Mouse (Mus musculus): Measurements from ENCODE around the gene 5730409E04Rik.

5730409E04Rik gene

DNA sequence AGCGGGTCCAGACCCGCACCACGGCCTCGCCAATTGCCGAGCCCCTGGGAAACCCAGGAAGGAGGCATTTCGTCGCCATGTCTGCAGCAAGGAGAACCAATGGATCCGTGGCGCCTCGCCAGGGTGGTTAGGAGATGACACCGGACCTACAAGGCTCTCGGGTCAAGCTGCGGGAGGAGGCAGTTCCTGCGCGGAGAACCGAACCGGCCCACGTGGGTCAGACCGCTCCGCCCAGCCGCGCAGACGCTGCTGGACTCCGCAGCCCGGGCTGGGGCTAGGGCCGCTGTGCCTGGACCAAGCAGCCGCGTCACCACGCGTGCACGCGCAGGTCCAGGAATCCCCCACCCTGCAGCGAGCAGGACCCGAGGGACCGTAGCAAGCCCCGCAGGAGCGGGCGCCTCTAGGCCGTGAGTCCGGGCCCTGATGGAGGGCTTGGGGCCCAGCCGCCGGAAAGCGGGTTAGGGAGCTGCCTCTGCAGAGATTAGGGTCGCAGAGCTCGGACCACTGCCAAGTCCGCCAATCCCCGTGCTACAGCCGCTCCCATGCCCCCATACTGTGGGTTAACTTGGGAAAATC lies at the start of gene 5730409E04Rik:
Gene 5730409E04Rik, plus strand, starts transcription at position 213 of the 576 bp plus-strand sequence.
- peak; percentile 84 for DNase-seq

GRCm38 (mm10) chr4:126563798-126564197 lies 45.8 kb upstream of the 5730409E04Rik start:
- DNase-seq: no peak

- DNase-seq: peak; percentile 30
Measured at GRCm38 (mm10) chr4:126567243-126567642, 42.4 kb upstream of the 5730409E04Rik start.

GRCm38 (mm10) chr4:126569783-126570182 lies 39.8 kb upstream of the 5730409E04Rik start:
- no peak for DNase-seq

- no peak for DNase-seq
Measured at GRCm38 (mm10) chr4:126576281-126576680, 33.3 kb upstream of the 5730409E04Rik start.

DNA sequence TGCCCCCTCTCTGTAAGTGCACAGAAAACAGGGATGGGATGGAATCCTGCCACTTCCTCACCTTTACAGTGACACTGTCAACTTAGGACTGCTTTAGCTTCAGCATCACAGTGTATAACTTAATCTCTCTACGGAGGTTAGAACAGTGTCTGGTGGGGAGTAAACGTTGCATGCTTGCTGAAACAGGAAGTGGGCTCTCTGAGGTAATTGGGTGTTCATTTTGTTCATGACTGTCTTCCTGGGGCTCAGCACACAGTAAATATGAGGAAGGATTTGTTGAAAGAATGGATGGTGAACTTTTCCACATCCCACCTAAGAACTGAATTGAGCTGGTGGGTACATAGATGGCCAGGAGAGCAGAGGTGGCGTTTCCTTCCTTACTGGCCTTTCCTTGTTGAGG lies 31.7 kb upstream of the 5730409E04Rik start:
- no peak for DNase-seq

DNA sequence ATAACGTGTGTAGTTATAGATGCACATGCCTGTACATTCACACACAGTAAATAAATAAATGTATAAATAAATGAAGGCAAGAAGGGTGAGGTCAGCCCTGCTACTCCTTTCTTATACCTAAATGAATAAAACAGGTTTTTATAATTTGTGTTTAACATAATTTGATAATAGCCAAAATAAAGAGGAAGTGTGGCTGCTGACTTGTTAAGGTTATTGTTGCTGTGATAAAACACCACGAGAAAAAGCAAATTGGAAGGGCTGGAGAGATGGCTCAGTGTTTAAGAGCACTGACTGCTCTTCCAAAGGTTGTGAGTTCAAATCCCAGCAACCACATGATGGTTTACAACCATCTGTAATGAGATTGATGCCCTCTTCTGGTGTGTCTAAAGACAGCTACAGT lies 30.5 kb upstream of the 5730409E04Rik start:
- DNase-seq: no peak

DNA sequence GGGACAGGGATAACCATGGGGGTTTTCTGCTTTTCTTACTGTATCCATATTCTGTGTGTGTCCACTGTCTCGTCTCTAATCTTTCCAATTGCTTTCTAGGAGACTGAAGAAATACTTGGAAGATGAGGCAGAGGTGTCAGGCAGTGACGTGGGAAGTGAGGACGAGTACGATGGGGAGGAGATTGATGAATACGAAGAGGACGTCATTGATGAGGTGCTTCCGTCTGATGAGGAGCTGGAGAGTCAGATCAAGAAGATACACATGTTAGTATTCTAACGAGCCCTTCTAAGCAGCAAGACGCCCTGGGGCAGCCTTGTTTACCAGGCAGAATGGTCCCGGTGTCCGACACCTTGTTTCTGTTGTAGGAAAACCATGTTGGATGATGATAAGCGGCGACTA lies 23.9 kb upstream of the 5730409E04Rik start:
- no peak for DNase-seq

GRCm38 (mm10) chr4:126592039-126592438 lies 17.6 kb upstream of the 5730409E04Rik start:
- DNase-seq: no peak

- DNase-seq: peak; percentile 56
Measured at GRCm38 (mm10) chr4:126599971-126600754, 9.5 kb upstream of the 5730409E04Rik start.

GRCm38 (mm10) chr4:126601597-126602444 lies 7.8 kb upstream of the 5730409E04Rik start:
- DNase-seq: peak; percentile 68

DNA sequence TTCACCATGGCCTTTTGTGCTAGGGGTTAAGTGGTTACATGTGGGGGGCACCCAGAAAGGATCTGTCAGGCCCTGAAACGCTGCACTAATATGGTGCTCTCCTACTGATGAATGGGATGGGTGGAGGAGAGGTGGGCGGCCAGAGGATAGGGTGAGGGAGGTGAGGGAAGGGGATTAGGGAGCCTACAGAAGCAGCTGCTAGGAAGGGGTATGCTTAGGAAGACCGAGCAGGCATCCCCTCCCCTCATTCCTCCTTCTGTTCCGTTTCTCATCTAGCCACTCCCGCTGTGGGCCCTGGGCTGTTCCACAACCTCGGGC lies 7.2 kb upstream of the 5730409E04Rik start:
- DNase-seq: no peak

GRCm38 (mm10) chr4:126604141-126604540 lies 5.5 kb upstream of the 5730409E04Rik start:
- no peak for DNase-seq

- DNase-seq: no peak
Measured at GRCm38 (mm10) chr4:126605751-126606150, 3.9 kb upstream of the 5730409E04Rik start.

- DNase-seq: no peak
Measured at GRCm38 (mm10) chr4:126611991-126612390, 2.4 kb downstream of the 5730409E04Rik start.

DNA sequence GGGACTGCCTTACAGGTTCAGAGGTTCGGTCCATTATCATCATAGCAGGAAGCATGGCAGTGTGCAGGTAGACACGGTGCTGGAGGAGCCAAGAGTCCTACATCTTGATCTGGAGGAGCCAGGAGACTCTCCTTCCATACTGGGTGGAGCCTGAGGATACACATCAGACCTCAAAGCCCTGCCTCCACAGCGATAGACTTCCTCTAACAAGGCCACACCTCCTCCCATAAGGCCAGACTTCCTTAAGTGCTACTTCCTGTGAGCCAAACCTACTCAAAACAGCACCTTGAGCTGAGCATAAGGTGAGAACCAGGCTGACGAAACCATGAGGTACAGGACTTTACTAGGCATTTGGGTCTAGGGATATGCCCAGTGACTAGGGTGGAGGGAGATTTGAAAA lies 6.7 kb downstream of the 5730409E04Rik start:
- DNase-seq: no peak

DNA sequence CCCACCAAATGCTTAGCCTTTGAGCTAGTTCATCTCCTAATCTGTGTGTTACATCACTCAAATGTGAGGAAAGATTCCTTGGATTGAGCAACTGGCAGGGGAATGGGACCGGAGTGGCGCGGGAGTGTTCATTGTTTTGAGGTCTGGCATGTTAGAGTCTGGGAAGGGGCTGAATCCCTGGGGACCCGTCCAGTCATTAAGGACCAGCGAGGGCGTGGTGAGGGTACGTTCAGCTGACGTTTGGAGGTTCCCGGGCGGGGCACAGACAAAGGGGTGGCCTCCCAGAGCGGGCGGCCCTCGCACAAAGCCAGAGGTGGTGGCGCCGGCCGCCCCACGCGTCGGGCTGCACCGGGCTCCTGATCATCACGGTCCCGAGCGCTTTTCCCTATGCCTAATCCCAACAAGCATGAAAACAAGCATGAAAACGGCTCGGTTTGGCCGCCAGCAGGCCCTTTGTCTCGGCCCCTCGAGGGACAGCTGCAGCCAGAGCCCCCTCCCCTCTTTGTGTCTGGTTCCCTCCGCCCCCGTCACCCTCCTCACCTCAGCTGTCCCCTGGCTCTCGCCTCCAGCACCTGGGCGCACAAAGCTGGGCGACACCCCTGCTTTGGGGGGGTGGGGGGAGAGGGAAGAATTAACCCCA lies 10.2 kb downstream of the 5730409E04Rik start:
- no peak for DNase-seq

GRCm38 (mm10) chr4:126620349-126620874 lies 10.8 kb downstream of the 5730409E04Rik start:
- DNase-seq: no peak

- DNase-seq: peak; percentile 38
Measured at GRCm38 (mm10) chr4:126627021-126627681, 17.5 kb downstream of the 5730409E04Rik start.

GRCm38 (mm10) chr4:126631922-126632321 lies 22.3 kb downstream of the 5730409E04Rik start:
- no peak for DNase-seq

GRCm38 (mm10) chr4:126632668-126633067 lies 23.1 kb downstream of the 5730409E04Rik start:
- no peak for DNase-seq

DNA sequence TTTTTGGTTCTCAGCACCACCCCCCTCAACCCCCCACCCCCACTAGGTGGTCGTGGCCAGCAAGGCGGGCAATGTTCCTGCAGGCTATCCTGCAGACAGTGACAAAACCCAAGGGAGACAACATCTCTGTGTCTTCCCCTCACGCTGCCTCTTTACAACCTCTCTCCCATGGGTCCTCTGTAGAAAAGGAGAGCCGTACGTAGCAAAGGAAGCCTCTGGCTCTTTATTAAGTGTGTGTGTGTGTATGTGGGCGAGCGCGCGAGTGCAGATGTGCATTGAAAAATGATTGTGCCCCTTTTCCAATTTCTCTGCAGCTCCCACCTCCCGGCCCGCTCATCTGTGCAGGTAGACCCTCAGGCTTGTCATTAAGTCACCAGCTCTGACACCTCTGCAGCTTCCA lies 26.7 kb downstream of the 5730409E04Rik start:
- no peak for DNase-seq
